Comparison of ENCODE assay signal across 21 mouse cellular contexts in genomic region chr13:40857281-40857818, GRCm38 (mm10).
"Had no signal": no experiment of that assay in that cellular context is flagged by ENCODE, and none has a peak within 500 bp of the region (broad histone marks: within the 10 kb centered on the region; RNA-seq: fewer than 3 reads in every experiment).

No protein-coding gene starts in this region.

- H3K9ac ChIP-seq: liver, embryonic 13.5 days; liver, embryonic 15.5 days; lung, embryonic 15.5 days; midbrain, embryonic 12.5 days; neural tube, embryonic 13.5 days; neural tube, embryonic 15.5 days had no signal

- H3K36me3 ChIP-seq: liver, embryonic 13.5 days; liver, embryonic 15.5 days; lung, embryonic 15.5 days; midbrain, embryonic 10.5 days; midbrain, embryonic 12.5 days; neural tube, embryonic 13.5 days; neural tube, embryonic 15.5 days had no signal

- H3K4me3 ChIP-seq: liver, embryonic 13.5 days; liver, embryonic 15.5 days; lung, embryonic 15.5 days; midbrain, embryonic 10.5 days; midbrain, embryonic 12.5 days; myocyte; neural tube, embryonic 13.5 days; neural tube, embryonic 15.5 days had no signal

- DNase-seq: liver, embryonic 13.5 days; lung, adult 18-20 months; lung, postnatal 10 days; lung, postnatal 4 days; midbrain, embryonic 14.5 days; retina, postnatal 1 day; right cerebral cortex, adult 18-20 months; right cerebral cortex, postnatal 25 days; right cerebral cortex, postnatal 4 days; spleen, adult 18-20 months; thymus, adult 18-20 months; thymus, postnatal 14 days; thymus, postnatal 36 days had no signal

- H3K27me3 ChIP-seq: liver, embryonic 13.5 days; liver, embryonic 15.5 days; lung, embryonic 15.5 days had no signal

- H3K27ac ChIP-seq: liver, embryonic 13.5 days; liver, embryonic 15.5 days; lung, embryonic 15.5 days; midbrain, embryonic 10.5 days; midbrain, embryonic 12.5 days; neural tube, embryonic 13.5 days; neural tube, embryonic 15.5 days had no signal

- H3K4me2 ChIP-seq: liver, embryonic 13.5 days; liver, embryonic 15.5 days; lung, embryonic 15.5 days; midbrain, embryonic 12.5 days; neural tube, embryonic 13.5 days; neural tube, embryonic 15.5 days had no signal

- ATAC-seq: midbrain, embryonic 16.5 days had no signal

- H3K9me3 ChIP-seq: liver, embryonic 13.5 days; liver, embryonic 15.5 days; lung, embryonic 15.5 days; midbrain, embryonic 10.5 days; midbrain, embryonic 12.5 days; neural tube, embryonic 13.5 days; neural tube, embryonic 15.5 days had no signal
